Mouse (Mus musculus) gastrocnemius, postnatal 10 days (tissue): ENCODE data around the gene Ankrd2. TPM values are rescaled to one million over a fixed set of nuclear protein-coding genes. Genes with fewer than 3 reads are reported as not detected.
"Not testable (repeated sequence)": the region's sequence is repeated elsewhere in the genome, so short reads cannot be mapped to it uniquely, and the experiment has no call there.

ENCODE experiments used
- DNase-seq: peaks from one replicate; pipeline ENCODE4 v3.0.0; 2021; ENCODE audit warnings: mixed read lengths
- total RNA-seq, 2 experiments: library from RNA; stranded (reverse); gene quantifications; 2 replicates each; pipeline ENCODE4 v1.2.3; 2021

The Ankrd2 gene
- total RNA-seq, 2 experiments from 2014 or later, result 65.0 to 72.7 TPM

- peak; percentile 69 for DNase-seq
Measured at GRCm38 (mm10) chr19:42055881-42056280, 20.1 kb downstream of the Ankrd2 start.

GRCm38 (mm10) chr19:42056719-42057409 is 21.1 kb downstream of the Ankrd2 start:
- no peak for DNase-seq

GRCm38 (mm10) chr19:42058426-42058825 is 22.6 kb downstream of the Ankrd2 start:
- DNase-seq, result no peak

- DNase-seq, result no peak
Measured at GRCm38 (mm10) chr19:42061443-42061842, 25.6 kb downstream of the Ankrd2 start.

- no peak for DNase-seq
Measured at GRCm38 (mm10) chr19:42068441-42069240, 32.8 kb downstream of the Ankrd2 start.

- DNase-seq, result no peak
Measured at GRCm38 (mm10) chr19:42069241-42069525, 33.4 kb downstream of the Ankrd2 start.

- DNase-seq, result no peak
Measured at GRCm38 (mm10) chr19:42071221-42071620, 35.4 kb downstream of the Ankrd2 start.

GRCm38 (mm10) chr19:42071886-42072608 is 36.2 kb downstream of the Ankrd2 start:
- no peak for DNase-seq

GRCm38 (mm10) chr19:42072802-42073201 is 37.0 kb downstream of the Ankrd2 start:
- no peak for DNase-seq

GRCm38 (mm10) chr19:42075051-42075450 is 39.3 kb downstream of the Ankrd2 start:
- no peak for DNase-seq

- DNase-seq, result no peak
Measured at GRCm38 (mm10) chr19:42075992-42076391, 40.2 kb downstream of the Ankrd2 start.

- DNase-seq, result no peak
Measured at GRCm38 (mm10) chr19:42078566-42078965, 42.8 kb downstream of the Ankrd2 start.

GRCm38 (mm10) chr19:42079006-42079405 is 43.2 kb downstream of the Ankrd2 start:
- no peak for DNase-seq

GRCm38 (mm10) chr19:42079950-42080349 is 44.1 kb downstream of the Ankrd2 start:
- DNase-seq, result no peak

GRCm38 (mm10) chr19:42080469-42080868 is 44.7 kb downstream of the Ankrd2 start:
- no peak for DNase-seq

GRCm38 (mm10) chr19:42081613-42082012 is 45.8 kb downstream of the Ankrd2 start:
- not testable (repeated sequence) for DNase-seq

GRCm38 (mm10) chr19:42085690-42086089 is 49.9 kb downstream of the Ankrd2 start:
- no peak for DNase-seq

GRCm38 (mm10) chr19:42086166-42086565 is 50.4 kb downstream of the Ankrd2 start, which contains the start of gene Morn4:
Gene Morn4, minus strand, starts transcription at chr19:42086357.
- peak; percentile 65 for DNase-seq

- DNase-seq, result peak; percentile 25
Measured at GRCm38 (mm10) chr19:42089103-42089747, 53.4 kb downstream of the Ankrd2 start.

GRCm38 (mm10) chr19:42089748-42090595 is 54.2 kb downstream of the Ankrd2 start, which contains the start of gene Pi4k2a:
Gene Pi4k2a, plus strand, starts transcription at chr19:42090470.
- DNase-seq, result peak; percentile 95

- DNase-seq, result no peak
Measured at GRCm38 (mm10) chr19:42090637-42091141, 54.9 kb downstream of the Ankrd2 start.
